Mouse (Mus musculus) left cerebral cortex, postnatal 14 days (tissue): ENCODE measurements around the gene Smarce1. TPM values are rescaled to one million over a fixed set of nuclear protein-coding genes. Genes with fewer than 3 reads are reported as not detected.

Experiments used
- DNase-seq, 2 experiments: peaks; one replicate each; pipeline ENCODE4 v3.0.0; 2021 to 2022; ENCODE audit warnings: low spot score in 2 of 2, mixed read lengths in 1 of 2
- intact Hi-C: fragments of 180-260 bp; cut with DNase I; formaldehyde crosslinking; loops from one replicate; pipeline ENCODE4 v1.15.1; 2025
- total RNA-seq, 2 experiments: library from RNA; stranded (reverse); gene quantifications; 2 replicates each; pipeline ENCODE4 v1.2.3; 2021

Smarce1 gene
- total RNA-seq, 2 experiments from 2014 or later: 67.1 to 73.7 TPM

DNA sequence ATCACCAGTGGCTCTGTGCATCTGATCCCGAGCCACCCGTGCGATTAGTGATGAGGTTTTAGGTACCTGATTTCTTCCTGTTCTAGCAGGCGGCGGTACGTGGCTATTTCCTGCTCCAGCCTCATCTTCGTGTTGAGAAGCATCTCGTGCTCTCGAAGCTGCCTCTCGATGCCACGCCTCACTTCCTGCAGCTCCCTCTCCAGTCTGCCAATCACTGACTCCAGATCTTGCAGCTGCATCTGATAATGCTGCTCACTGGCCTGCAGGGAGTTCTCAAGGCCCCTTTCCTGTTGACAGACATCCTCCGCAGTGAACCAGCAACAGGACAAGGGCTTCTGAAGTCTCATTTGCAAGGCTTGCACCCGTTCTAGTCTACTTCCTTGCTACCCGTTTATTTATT lies 7.7 kb upstream of the Smarce1 start:
- no peak for DNase-seq
- intact Hi-C loops: no loop called here

DNA sequence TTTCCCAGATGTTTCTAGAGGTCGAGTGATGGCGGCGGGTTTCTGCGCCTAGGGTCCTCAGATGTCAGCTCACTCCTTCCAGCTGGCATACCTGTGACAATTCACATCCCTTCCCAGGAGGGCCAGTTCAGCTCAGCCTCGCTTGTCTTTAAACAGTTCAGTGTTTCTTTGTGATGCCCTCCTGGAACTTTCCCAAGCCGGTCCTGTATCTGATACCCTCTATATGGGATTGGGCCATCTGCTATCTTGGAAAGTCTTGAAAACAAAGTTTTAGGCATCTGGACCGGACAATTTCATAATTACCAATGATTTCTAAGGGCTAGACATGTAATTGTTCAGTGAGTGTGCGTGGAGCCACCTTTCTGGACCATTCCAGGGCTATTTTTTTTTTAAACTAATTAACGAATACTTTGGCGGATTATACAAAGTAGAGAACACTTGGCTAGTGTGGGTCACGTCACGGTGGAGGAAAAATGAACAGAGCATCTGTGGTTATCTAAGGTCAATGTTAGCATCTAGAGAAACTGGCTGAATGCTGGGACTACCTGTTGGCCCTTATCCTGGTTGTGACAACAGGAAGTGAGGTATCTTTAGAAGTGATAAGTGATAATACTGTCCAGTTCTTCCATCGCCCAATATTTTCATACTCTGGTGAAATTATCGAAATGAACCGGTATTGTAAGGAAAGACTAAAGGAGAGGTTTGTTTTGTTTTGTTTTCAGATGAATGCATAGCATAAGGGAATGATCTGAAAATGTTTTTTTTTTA lies 416 bp upstream of the Smarce1 start:
- no peak for DNase-seq
- intact Hi-C loops: no loop called here

DNA sequence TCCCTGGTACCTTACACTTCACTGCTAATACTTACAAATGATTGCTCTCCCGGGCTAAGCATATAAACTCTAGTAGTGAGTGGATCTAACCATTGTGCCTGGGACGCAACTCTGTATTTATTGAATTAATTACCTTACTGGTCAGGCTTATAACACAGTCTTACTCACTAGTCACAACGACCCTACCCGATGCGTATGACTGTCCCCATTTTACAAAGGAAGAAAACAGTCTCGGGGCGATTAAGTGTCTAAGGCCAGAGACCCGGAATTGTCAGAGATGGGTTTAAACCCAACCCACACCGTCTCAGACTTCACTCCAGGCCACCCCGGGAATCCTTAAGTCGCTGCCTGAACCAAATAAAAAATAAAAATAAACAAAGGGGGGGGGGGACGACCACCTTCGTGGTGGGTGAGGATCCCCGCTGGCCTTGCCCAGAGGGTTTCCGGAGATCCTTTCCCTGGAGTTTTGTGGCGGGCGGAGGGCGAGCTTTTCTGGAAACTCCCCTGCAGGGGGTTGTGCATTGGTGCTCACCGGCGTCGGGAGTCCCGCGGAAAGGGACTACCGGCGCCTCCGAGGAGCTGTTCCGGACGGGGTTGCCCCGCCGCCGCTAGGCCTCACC lies 1.1 kb downstream of the Smarce1 start:
- intact Hi-C loops: no loop called here

DNA sequence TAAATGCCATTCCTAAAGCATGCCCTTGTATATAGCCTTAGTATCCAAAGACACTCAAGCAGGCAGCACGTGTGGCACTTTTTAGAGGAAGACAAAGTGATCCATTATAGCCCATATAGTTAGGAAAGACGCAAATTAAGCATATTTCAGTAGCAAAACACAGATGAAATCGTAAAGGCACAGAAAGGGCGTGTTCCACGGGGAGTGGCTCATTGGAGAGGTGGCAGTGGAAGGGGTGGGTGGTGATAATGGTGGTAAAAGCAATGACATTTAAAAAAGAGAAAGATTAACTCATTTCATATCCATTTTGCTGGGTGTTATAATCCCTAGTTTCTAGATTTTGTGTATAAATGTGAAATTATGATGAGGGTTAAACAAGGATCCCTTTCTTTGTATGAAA lies 4.5 kb downstream of the Smarce1 start:
- no peak for DNase-seq
- intact Hi-C loops: no loop called here

More for the DNA sequence above, 1.1 kb downstream of the Smarce1 start:
- no peak for DNase-seq

DNA sequence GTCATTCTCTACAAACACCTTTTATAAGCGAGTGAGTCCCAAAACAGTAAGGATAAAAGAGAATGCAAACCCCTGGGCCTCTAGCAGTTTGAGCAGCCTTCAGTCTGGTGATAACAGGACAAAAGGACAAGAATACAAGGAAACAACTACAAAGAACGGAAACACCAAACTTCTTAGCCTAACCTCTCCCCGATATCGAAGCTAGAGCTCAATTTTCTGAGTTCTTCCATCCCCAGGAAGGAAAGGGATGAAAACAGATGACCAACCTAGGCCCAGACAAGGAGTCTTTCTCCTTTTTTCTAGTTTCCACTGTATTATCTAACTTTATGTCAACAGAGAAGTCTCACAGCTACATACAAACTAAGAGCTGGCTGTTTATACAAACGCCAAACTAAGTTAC lies 7.5 kb downstream of the Smarce1 start:
- intact Hi-C loops: no loop called here
- DNase-seq: no peak

DNA sequence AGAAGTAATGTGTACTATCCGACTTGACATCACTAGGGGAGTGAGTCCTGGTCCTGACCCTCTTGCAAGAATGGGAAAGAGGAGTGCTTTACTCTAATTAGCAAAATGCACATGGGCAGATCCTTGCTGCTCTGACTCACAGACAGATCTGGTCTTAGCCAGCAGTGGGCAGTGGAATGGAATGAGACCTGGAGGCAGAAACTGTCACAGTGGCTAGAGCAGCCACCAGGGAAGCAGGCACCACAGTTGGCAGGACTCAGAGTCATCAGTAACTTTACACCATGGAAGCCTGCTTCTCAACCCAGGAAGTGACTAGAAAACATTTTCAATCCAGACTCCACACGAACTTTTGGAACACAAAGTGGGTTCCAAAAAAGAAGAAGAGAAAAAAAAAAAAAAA lies 9.0 kb downstream of the Smarce1 start:
- no peak for DNase-seq
- intact Hi-C loops: no loop called here

DNA sequence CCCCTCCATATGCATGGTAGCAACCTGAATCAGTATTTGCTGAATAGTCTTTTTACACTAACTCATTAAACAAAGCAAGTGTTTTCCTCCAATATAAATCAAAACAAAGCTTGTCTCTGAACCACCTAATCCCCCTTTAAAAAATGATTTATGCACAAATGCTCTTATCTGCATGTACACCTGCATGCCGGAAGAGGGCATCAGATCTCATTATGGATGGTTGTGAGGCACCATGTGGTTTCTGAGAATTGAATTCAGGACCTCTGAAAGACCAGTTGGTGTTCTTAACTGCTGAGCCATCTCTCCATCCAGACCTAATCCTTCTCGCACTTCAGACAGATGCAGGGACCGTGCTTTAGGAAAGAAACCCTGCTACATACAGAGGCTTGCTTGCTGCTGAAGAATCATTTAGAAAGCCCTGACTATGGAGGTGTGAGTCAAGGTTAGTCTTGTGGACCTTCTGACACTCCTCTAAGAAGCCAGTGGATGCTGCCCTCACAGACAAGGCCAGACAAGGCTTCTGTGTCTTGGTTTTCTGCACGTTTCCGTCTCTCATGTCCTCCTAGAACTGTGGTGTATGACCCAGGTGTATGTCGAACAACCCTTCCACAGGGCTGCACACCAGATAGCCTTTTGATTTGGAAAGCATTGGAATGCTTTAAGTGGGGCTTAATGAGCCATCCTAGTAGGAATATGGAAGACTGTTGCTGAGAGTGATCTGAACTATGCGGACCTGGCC lies 13.4 kb downstream of the Smarce1 start:
- intact Hi-C loops: no loop called here

DNA sequence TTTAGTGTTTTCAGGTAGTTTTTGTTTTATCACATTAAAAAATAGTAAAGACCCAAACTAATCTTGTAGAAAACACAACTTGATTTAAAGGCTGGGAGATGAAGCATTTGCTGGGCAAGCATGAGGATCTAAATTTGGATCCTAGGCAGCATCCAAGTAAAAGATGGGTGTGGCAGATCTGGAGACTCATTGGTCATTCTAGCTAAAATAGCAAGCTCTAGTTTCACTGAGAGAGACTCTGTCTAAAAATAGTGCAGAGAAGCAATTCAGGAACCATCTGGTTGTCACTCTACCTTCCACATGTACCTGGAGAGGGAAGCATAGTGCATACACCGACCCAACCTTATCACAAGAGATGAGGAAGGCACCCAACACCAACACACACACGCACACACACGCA lies 14.6 kb downstream of the Smarce1 start:
- intact Hi-C loops: no loop called here
- DNase-seq: peak in 1 of 2 experiments; percentile 62

More for the DNA sequence above, 13.4 kb downstream of the Smarce1 start:
- no peak for DNase-seq

DNA sequence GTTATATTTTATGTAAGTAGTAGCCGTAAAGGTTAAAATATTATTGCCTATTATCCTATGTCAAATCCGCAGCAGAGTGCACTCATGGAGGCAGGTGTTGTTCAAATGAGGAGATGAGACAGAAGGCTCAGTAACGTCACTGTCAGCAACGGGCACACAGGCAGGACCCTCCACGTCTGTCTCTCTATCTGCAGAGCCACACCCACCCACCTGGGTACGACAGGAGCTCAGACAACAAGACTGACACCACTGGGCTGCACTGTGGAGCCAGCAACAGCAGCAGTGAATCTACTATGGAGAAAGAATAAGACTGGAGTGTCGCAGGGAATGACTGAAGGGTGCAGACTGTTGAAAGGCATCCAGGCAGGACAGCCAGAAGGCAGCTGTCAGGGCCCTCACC lies 18.1 kb downstream of the Smarce1 start:
- intact Hi-C loops: no loop called here

DNA sequence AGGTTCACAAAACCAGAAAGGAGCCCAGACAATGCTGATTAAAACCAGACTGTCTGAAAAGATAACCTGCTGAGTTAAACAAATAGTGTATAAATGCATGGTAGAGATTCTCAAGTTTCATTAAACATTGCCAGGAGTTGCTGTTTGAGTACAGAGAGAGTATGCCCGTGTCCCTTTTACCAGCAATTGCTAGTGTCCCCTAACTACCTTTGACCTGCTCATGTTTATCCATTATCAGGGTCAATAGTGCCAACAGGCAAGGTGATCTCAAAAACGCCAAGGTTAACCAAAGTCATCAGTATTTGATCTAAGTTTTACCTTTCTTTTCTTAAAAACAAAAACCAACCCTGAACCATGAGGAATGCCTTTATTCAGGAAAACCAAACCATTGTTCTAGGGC lies 18.9 kb downstream of the Smarce1 start:
- intact Hi-C loops: no loop called here
- DNase-seq: no peak

More for the DNA sequence above, 18.1 kb downstream of the Smarce1 start:
- DNase-seq: no peak

DNA sequence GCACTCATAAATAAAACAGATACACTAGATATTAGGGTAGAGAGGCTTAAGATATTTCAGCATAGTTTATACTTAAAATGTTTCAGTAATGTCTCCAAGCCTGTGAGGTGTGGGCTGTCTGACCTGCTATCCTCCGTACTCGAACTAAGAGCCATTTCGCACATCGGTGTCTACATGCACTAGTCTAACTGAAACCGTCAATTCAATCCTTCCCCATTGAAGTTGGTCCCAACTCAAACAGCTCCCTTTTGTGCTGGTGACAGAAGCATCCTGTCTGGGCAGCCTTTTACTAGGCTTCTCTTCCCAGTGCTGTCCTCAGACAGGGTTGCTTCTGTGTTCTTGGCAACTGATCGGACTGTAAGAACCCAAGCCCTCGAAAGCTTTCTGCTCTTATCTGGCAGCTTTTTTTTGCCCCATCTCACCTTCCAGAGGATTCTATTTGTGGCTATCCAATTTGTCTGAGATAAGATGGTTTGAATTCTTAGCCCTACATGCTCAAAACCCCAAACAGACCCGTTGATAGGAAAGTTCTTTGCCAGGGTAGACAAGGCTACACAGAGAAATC lies 22.6 kb downstream of the Smarce1 start:
- intact Hi-C loops: no loop called here
- DNase-seq: no peak

DNA sequence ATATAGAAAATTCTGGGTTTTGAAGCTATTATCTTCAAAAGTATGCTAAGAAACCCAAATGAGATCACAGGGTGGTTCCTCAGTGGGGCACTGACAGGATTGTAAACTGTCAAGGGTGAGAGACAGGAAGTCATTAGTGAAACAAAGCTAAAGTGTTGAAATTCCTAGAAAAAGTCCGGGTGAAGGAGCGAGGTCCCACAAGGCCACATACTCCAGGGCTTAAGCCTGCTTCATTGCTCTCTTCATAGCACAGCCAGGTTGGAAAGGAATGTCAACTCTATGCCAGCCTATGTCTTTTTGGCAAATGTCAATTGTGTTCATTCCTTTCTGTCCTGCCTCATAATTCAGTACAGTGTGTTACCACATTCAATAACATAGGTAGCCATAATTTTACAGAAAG lies 23.4 kb downstream of the Smarce1 start:
- no peak for DNase-seq
- intact Hi-C loops: no loop called here

DNA sequence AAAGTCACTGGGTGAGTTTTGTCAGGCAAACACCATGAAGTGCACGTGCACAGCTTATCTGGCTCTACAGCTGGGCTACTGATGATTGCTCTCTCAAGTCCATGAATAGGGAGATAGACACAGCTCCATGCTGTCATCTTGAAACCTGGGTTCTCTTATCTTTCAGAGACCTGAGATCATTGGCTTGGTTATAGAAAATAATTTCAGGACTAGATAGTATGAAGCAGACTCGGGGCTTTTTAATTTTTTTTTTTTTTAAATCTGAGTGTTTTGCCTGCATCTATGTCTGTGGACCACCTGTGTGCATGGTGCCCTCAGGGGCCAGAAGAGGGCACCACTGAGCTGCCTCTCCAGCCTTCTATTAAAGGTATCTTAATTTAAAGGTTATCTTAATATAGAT lies 23.9 kb downstream of the Smarce1 start:
- peak in 1 of 2 experiments; percentile 44 for DNase-seq
- intact Hi-C loops: no loop called here

DNA sequence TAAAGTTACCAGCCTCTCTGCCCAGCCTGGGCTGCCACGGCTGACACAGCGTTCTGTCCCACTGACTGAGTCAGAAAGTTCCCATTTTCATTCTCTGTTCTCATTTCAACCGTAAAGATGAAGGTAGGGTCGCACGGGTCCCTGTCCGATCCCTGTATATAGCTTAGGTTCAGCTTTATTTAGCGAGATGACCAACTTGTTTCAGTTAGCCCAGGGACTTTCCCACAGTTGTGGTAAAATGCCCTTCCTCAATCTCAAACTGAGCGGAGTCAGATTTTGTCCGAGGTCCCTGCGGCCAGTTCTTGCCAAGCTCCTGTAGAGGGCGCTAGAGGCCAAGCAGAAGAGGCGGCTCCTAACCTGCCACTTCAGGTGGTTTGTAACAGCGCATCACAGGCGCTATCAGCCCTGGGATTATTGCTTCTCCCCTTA lies 41.6 kb downstream of the Smarce1 start:
- intact Hi-C loops: loop anchor here (5.0 kb wide), 1 partner anchor 103 kb away; no protein-coding TSS in a partner anchor
- peak in 1 of 2 experiments; percentile 60 for DNase-seq

DNA sequence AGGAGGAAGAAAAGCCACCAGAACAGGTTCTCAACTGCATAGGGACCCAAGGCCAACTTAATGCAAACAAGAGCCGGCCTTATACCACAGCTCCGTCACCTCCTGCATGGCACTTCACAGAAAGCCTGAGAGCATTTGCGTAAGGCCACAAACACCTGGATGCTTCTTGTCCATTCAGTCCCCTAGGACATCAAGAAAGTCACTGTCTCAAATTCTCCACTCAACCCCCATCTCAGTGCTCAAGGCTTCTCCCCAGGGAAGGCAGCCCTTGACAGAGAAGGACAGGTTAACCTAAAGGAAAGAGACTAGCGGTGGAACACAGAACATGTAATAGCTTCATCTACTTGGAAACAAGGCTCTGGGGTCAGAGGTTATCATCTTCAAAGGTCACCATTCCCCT lies 43.5 kb downstream of the Smarce1 start:
- DNase-seq: no peak
- intact Hi-C loops: loop anchor here (5.0 kb wide), 1 partner anchor 105 kb away; no protein-coding TSS in a partner anchor

DNA sequence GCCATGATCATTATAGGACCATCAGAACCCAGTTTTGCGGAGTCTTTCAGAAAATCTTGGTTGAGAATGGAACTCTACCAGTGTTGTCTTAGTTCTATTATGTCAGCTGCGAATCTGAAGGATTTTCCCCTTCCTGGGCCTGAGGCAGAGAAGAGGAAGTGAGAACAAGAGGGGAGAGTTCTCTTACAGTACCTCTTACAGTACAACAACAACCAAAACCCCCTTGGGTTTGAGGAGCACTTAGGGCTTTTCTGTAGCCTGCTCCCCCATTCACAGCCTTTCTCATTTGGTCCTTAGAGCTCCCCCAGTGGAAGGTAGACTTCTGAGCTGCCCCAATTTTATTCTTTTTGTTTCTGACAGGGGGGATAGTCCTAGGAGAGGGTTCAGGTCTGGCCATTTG lies 44.0 kb downstream of the Smarce1 start:
- no peak for DNase-seq
- intact Hi-C loops: loop anchor here (5.0 kb wide), 1 partner anchor 105 kb away; no protein-coding TSS in a partner anchor

DNA sequence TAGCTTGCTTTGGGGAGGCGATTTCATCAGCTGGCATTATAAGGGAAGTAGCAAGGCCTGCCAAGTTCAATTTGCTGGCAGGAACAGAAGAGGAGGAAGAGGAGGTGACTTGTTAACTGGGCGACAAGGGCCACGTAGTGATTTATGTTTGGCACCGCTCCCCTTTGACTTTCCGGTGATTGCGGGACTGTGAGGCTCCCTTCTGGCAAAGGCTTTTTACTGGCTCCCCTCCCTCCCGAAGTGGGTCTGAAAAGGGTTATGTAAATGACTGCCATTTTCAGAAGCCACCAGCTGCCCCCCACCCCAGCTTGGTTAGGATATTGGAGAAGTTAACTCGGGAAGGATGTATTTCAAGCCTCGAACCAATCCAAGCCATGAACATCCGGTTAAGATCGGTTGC lies 48.2 kb downstream of the Smarce1 start:
- intact Hi-C loops: no loop called here
- no peak for DNase-seq

DNA sequence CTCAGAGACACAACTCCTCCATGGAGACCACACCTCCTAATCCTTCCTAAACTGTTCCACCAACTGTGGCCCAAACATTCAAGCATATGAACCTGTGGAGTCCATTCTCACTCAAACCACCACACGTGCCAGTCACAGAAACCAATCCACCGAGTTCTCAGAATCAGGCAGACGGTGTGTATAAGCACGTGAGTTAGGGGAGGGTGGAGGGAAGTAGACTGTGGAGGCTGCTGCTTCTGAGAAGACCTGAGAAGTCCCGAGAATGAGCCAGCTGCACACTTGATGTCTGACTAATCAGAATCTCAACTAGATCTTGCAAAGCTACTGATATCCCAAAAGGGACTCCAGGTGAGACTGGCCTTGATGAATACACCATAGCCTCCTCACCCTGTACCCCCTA lies 50.7 kb downstream of the Smarce1 start:
- DNase-seq: no peak
- intact Hi-C loops: no loop called here

DNA sequence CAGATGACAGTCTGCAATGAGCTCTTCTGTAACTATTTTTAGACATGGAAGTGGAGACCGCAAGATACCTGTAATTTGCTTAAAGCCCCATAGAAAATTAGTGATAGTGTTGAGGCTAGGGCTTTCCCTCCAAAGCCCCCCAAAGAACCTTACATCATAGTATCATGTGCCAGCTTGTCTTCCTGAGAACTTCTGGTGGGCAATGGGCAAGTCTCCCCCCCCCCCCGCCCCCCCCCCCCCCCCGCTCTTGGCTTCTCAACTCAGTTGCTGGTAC lies 53.0 kb downstream of the Smarce1 start:
- intact Hi-C loops: no loop called here
- no peak for DNase-seq
